Mouse (Mus musculus) frontal cortex, postnatal 36 days (tissue): ENCODE data around the gene Rnh1.

Experiments used
- DNase-seq, 2 experiments: peaks; one replicate each; pipeline ENCODE4 v3.0.0; 2022; ENCODE audit warnings: low spot score in 2 of 2

Rnh1 gene

DNA sequence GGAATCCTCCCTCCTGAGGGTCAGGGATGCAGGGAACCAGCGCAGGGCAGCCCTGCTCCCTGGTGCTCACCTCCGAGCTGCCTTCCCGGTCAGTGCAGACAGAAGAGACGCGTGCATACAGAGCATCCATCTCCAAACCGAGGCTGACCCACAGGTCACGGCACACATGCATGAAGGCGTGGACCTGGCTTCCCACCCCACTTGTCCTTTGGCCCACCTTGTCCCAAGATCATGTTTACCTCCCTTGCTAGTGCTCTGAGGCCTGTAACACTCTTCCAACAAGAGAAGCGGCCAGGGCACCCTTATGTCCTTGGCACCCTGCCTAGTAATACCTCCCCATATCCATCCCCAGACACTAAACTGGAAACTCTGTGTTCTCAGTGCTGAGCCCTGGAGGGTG lies 56.8 kb downstream of the Rnh1 start:
- DNase-seq = no peak
